Mouse (Mus musculus) C2C12 (cell line): ENCODE results near the gene Map1b. TPM values are rescaled to one million over a fixed set of nuclear protein-coding genes. Genes with fewer than 3 reads are reported as not detected.

Experiments used
- H3K27me3 ChIP-seq: one replicate; pipeline ENCODE4 v1.6.1; 2011; ENCODE audit not compliant: control insufficient read depth, insufficient read depth, insufficient read length
- H3K36me3 ChIP-seq: one replicate; pipeline ENCODE4 v1.6.1; 2011; ENCODE audit not compliant: control insufficient read depth, insufficient read depth
- H3K4me3 ChIP-seq: one replicate; pipeline ENCODE4 v1.5.1; 2011; ENCODE audit warnings: mild to moderate bottlenecking, control low read depth; ENCODE audit not compliant: poor library complexity, insufficient read depth, severe bottlenecking
- H3K79me2 ChIP-seq: one replicate; pipeline ENCODE4 v1.6.1; 2011; ENCODE audit not compliant: control insufficient read depth, insufficient read depth
- H3K79me3 ChIP-seq: one replicate; pipeline ENCODE4 v1.6.1; 2011; ENCODE audit warnings: low read depth, control low read depth
- H3ac ChIP-seq: one replicate; pipeline ENCODE3; 2011; ENCODE audit warnings: low read depth; ENCODE audit not compliant: control insufficient read depth, insufficient read length
- CEBPB ChIP-seq: IDR thresholded peaks from one replicate; pipeline ENCODE4 v1.6.1; 2011; ENCODE audit warnings: low read depth, mild to moderate bottlenecking, control low read depth, moderate library complexity
- CTCF ChIP-seq: IDR thresholded peaks from one replicate; pipeline ENCODE4 v1.5.1; 2011; ENCODE audit not compliant: control insufficient read depth, insufficient read depth, insufficient read length
- FOSL1 ChIP-seq: IDR thresholded peaks from one replicate; pipeline ENCODE4 v1.8.0; 2011; ENCODE audit warnings: mild to moderate bottlenecking, low read length; ENCODE audit not compliant: poor library complexity, insufficient read depth, severe bottlenecking
- MAX ChIP-seq: IDR thresholded peaks from one replicate; pipeline ENCODE4 v1.6.1; 2011; ENCODE audit warnings: mild to moderate bottlenecking, control low read depth
- MYOD1 ChIP-seq: IDR thresholded peaks from one replicate; pipeline ENCODE4 v1.6.1; 2011; ENCODE audit warnings: low read depth; ENCODE audit not compliant: control insufficient read depth, insufficient read length
- MYOG ChIP-seq: IDR thresholded peaks from one replicate; pipeline ENCODE4 v1.6.1; 2011; ENCODE audit not compliant: control insufficient read depth, insufficient read length; ENCODE audit errors: extremely low read depth
- USF1 ChIP-seq: IDR thresholded peaks from one replicate; pipeline ENCODE4 v1.6.1; 2011; ENCODE audit warnings: low read depth, mild to moderate bottlenecking, control low read depth, moderate library complexity
- polyA plus RNA-seq: library from polyadenylated mRNA; unstranded; fragments of >200 nt; fragmentation: generic; extraction: Trizol; gene quantifications from one replicate; pipeline ENCODE4 v1.2.1, GENCODE M21; 2012; ENCODE audit warnings: missing spikeins

Gene Map1b
- polyA plus RNA-seq, 1 experiment = 26.4 TPM

GRCm38 (mm10) chr13:99525491-99525890, 9.2 kb upstream of the Map1b start:
- H3K79me3 ChIP-seq = no peaks in the 10 kb centered on the region
- H3K79me2 ChIP-seq = no peaks in the 10 kb centered on the region
- no peaks in the 10 kb centered on the region for H3K27me3 ChIP-seq
- H3ac ChIP-seq = no peak overlapping the region
- H3K4me3 ChIP-seq = no peak overlapping the region
- no peak for TF ChIP-seq MAX
- TF ChIP-seq MYOD1 = no peak
- TF ChIP-seq USF1 = no peak
- no peak for TF ChIP-seq MYOG
- TF ChIP-seq CTCF = no peak
- H3K36me3 ChIP-seq = no peaks in the 10 kb centered on the region

- H3K36me3 ChIP-seq = peaks cover 14% of the 10 kb centered on the region
- H3K4me3 ChIP-seq = no peak overlapping the region
- peaks cover 17% of the 10 kb centered on the region for H3K79me3 ChIP-seq
- no peak overlapping the region for H3ac ChIP-seq
- TF ChIP-seq FOSL1 = no peak
- no peak for TF ChIP-seq CEBPB
- TF ChIP-seq CTCF = no peak
- peaks cover 31% of the 10 kb centered on the region for H3K79me2 ChIP-seq
- no peaks in the 10 kb centered on the region for H3K27me3 ChIP-seq
Measured at GRCm38 (mm10) chr13:99517836-99518235, 1.5 kb upstream of the Map1b start.

GRCm38 (mm10) chr13:99515736-99516447, 448 bp downstream of the Map1b start:
- Histone ChIP-seq H3ac (peak overlapping the region; percentile 82), H3K4me3 (peak overlapping the region; percentile 71), H3K27me3 (no peaks in the 10 kb centered on the region), H3K36me3 (peaks cover 22% of the 10 kb centered on the region), H3K79me3 (peaks cover 28% of the 10 kb centered on the region), H3K79me2 (peaks cover 50% of the 10 kb centered on the region)
- TF ChIP-seq FOSL1 (no peak), MAX (peak; percentile 23)

- Histone ChIP-seq H3ac (peak overlapping the region; percentile 87), H3K36me3 (peaks cover 25% of the 10 kb centered on the region), H3K79me2 (peaks cover 58% of the 10 kb centered on the region), H3K27me3 (no peaks in the 10 kb centered on the region), H3K4me3 (peak overlapping the region; percentile 71), H3K79me3 (peaks cover 36% of the 10 kb centered on the region)
- TF ChIP-seq CEBPB = no peak
- no peak for TF ChIP-seq USF1
- TF ChIP-seq MYOG = no peak
- TF ChIP-seq CTCF = peak; percentile 73
- peak; percentile 15 for TF ChIP-seq MYOD1
- no peak for TF ChIP-seq MAX
- TF ChIP-seq FOSL1 = no peak
Measured at GRCm38 (mm10) chr13:99514917-99515591, 1.3 kb downstream of the Map1b start.

- Histone ChIP-seq H3ac (peak overlapping the region; percentile 27), H3K4me3 (no peak overlapping the region), H3K79me3 (peaks cover 44% of the 10 kb centered on the region), H3K79me2 (peaks cover 68% of the 10 kb centered on the region), H3K27me3 (no peaks in the 10 kb centered on the region), H3K36me3 (peaks cover 32% of the 10 kb centered on the region)
- TF ChIP-seq CTCF (no peak), MAX (no peak), USF1 (no peak), FOSL1 (no peak), MYOD1 (no peak), CEBPB (no peak), MYOG (no peak)
Measured at GRCm38 (mm10) chr13:99513990-99514389, 2.4 kb downstream of the Map1b start.

GRCm38 (mm10) chr13:99513138-99513537, 3.2 kb downstream of the Map1b start:
- no peak overlapping the region for H3ac ChIP-seq

More at GRCm38 (mm10) chr13:99513138-99513537, 3.2 kb downstream of the Map1b start:
- peaks cover 50% of the 10 kb centered on the region for H3K79me3 ChIP-seq
- TF ChIP-seq CTCF (peak; percentile 71), MYOG (no peak), CEBPB (no peak)
- H3K79me2 ChIP-seq = peaks cover 74% of the 10 kb centered on the region
- H3K4me3 ChIP-seq = no peak overlapping the region
- H3K36me3 ChIP-seq = peaks cover 39% of the 10 kb centered on the region
- no peaks in the 10 kb centered on the region for H3K27me3 ChIP-seq
